Comparison of ENCODE assay signal across 27 mouse cellular contexts in genomic region chr11:76748819-76749218, GRCm38 (mm10).
"Had no signal": no experiment of that assay in that cellular context is flagged by ENCODE, and none has a peak within 500 bp of the region (broad histone marks: within the 10 kb centered on the region; RNA-seq: fewer than 3 reads in every experiment).

No protein-coding gene starts in this region.

- DNase-seq: cerebellum, adult 2 months; cerebellum, adult 8-10 months; cerebellum, adult 9-10 months; cerebellum, adult 9-11 months; cerebellum, postnatal 10 days; cerebellum, postnatal 14 days; cerebellum, postnatal 25 days; cerebellum, postnatal 36 days; embryo, embryonic 11 days; forebrain, postnatal 0 days; gastrocnemius, adult 2 months; gastrocnemius, postnatal 10 days; gastrocnemius, postnatal 14 days; gastrocnemius, postnatal 25 days; gastrocnemius, postnatal 36 days; heart, adult 18-20 months had no signal

- H3K27me3 ChIP-seq: embryonic facial prominence, embryonic 12.5 days; embryonic facial prominence, embryonic 13.5 days; embryonic facial prominence, embryonic 15.5 days; forebrain, embryonic 12.5 days; forebrain, embryonic 13.5 days; forebrain, embryonic 15.5 days had no signal

- H3K9ac ChIP-seq: embryonic facial prominence, embryonic 12.5 days; embryonic facial prominence, embryonic 13.5 days; embryonic facial prominence, embryonic 15.5 days; forebrain, embryonic 12.5 days; forebrain, embryonic 13.5 days; forebrain, embryonic 15.5 days; forebrain, postnatal 0 days had no signal

- H3K4me1 ChIP-seq: embryonic facial prominence, embryonic 10.5 days; embryonic facial prominence, embryonic 12.5 days; embryonic facial prominence, embryonic 13.5 days; embryonic facial prominence, embryonic 15.5 days; forebrain, embryonic 10.5 days; forebrain, embryonic 12.5 days; forebrain, embryonic 13.5 days; forebrain, embryonic 15.5 days had no signal

- H3K9me3 ChIP-seq: embryonic facial prominence, embryonic 10.5 days; embryonic facial prominence, embryonic 12.5 days; embryonic facial prominence, embryonic 13.5 days; embryonic facial prominence, embryonic 15.5 days; forebrain, embryonic 10.5 days; forebrain, embryonic 12.5 days; forebrain, embryonic 13.5 days; forebrain, embryonic 15.5 days had no signal

- H3K4me3 ChIP-seq: embryonic facial prominence, embryonic 10.5 days; embryonic facial prominence, embryonic 12.5 days; embryonic facial prominence, embryonic 13.5 days; embryonic facial prominence, embryonic 15.5 days; erythroblast, embryonic 14.5 days; forebrain, embryonic 10.5 days; forebrain, embryonic 12.5 days; forebrain, embryonic 13.5 days; forebrain, embryonic 15.5 days; gastrocnemius, adult 2 months had no signal

- H3K27ac ChIP-seq: embryonic facial prominence, embryonic 10.5 days; embryonic facial prominence, embryonic 12.5 days; embryonic facial prominence, embryonic 13.5 days; embryonic facial prominence, embryonic 15.5 days; forebrain, embryonic 10.5 days; forebrain, embryonic 12.5 days; forebrain, embryonic 13.5 days; forebrain, embryonic 15.5 days; gastrocnemius, adult 2 months had no signal

- H3K4me2 ChIP-seq: embryonic facial prominence, embryonic 12.5 days; embryonic facial prominence, embryonic 13.5 days; embryonic facial prominence, embryonic 15.5 days; forebrain, embryonic 12.5 days; forebrain, embryonic 13.5 days; forebrain, embryonic 15.5 days had no signal

- ATAC-seq: forebrain, embryonic 13.5 days; forebrain, embryonic 14.5 days; forebrain, embryonic 15.5 days; forebrain, embryonic 16.5 days; forebrain, postnatal 0 days had no signal
